Mouse (Mus musculus): ENCODE data around the gene Rbfox1. TPM values are rescaled to one million over a fixed set of nuclear protein-coding genes. Genes with fewer than 3 reads are reported as not detected.

Gene Rbfox1
- total and polyA plus RNA-seq, 3 experiments: not detected

DNA sequence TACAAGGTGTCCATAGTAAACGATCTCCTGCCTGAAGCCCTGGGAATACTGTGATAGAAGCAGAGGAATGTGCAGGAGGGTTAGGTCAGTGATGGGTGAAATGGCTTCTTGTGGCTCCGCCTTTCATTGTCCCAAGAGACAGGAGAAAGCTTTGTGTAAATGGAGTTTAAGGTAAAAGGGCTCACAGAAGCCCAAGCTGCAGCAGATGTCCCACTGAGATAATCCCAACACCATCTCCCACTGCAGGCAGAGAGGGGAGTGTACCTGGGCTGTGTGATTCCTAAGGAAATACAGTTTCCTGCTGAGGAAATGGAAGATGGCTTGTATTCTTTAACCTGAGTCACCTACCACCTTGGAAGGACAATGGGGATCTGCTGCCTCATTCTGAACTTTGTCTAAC, 529.7 kb downstream of the Rbfox1 start:
- Histone ChIP-seq H3K36me3 (ENCODE audit: control insufficient read depth in 1 of 2, insufficient read depth in 2 of 2, low read length in 2 of 2) (no peaks in the 10 kb centered on the region), H3K4me1 (ENCODE audit: control insufficient read depth in 1 of 2, insufficient read depth in 2 of 2, low read length in 2 of 2) (no peaks in the 10 kb centered on the region), H3K27ac (ENCODE audit: control insufficient read depth, low read depth, low read length) (no peak overlapping the region), H3K9me3 (replicated peaks; ENCODE audit: insufficient read depth, low read length) (no peaks in the 10 kb centered on the region), H3K9ac (ENCODE audit: control insufficient read depth, low read depth, low read length, poor library complexity, severe bottlenecking) (no peak overlapping the region), H3K79me2 (ENCODE audit: control insufficient read depth, insufficient read depth, low read length, poor library complexity) (no peaks in the 10 kb centered on the region), H3K4me3 (ENCODE audit: control insufficient read depth in 1 of 2, insufficient read depth in 1 of 2, low read depth in 2 of 2, low read length in 2 of 2) (no peak overlapping the region), H3K27me3 (ENCODE audit: control insufficient read depth in 1 of 2, insufficient read depth in 2 of 2, low read length in 2 of 2) (no peaks in the 10 kb centered on the region)
- TF ChIP-seq ZC3H11A (IDR thresholded peaks at IDR 0.05; ENCODE audit: low read depth, low read length) (no peak), CHD1 (IDR thresholded peaks at IDR 0.05; ENCODE audit: low read depth, low read length) (no peak)
- DNase-seq (ENCODE audit: low read depth, low spot score): no peak

DNA sequence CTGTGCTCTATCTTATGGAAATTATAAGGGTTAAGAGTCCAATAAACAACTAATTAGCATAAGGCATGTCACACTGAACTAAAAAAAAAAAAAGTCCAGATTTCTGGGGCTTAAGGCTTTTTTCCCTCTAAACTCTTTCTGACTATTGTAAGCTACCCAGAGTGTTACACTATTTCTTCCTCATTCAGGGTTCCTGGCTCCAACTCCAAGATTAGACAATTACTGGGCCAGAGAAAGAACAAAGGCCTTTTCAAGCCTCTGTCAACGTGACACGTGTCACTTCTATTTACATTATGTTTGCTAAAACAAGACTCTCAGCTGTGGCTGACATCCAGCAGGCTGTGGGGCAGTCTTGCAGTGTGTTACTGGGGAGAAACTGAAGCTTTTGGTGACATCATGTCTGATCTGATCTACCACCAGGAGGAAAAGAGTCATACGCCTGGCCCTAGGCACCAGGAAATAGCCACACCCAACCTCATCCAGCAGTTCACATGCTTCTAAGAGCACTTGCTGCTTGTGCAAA, 536.5 kb downstream of the Rbfox1 start:
- no peaks in the 10 kb centered on the region for H3K79me2 ChIP-seq (ENCODE audit: control insufficient read depth, insufficient read depth, low read length, poor library complexity)
- no peak for TF ChIP-seq NRF1 (IDR thresholded peaks at IDR 0.05; ENCODE audit: insufficient read depth, low read depth, low read length, poor library complexity, severe bottlenecking)
- TF ChIP-seq E2F4 (IDR thresholded peaks at IDR 0.05; ENCODE audit: borderline replicate concordance, low read depth, low read length): no peak
- no peak for TF ChIP-seq ZMIZ1 (IDR thresholded peaks at IDR 0.05; ENCODE audit: low read depth, low read length)
- TF ChIP-seq SMC3 (IDR thresholded peaks at IDR 0.05; ENCODE audit: low read depth, low read length): no peak
- H3K9me3 ChIP-seq (replicated peaks; ENCODE audit: insufficient read depth, low read length): no peaks in the 10 kb centered on the region
- H3K27me3 ChIP-seq (ENCODE audit: control insufficient read depth in 1 of 2, insufficient read depth in 2 of 2, low read length in 2 of 2): no peaks in the 10 kb centered on the region
- no peak overlapping the region for H3K9ac ChIP-seq (ENCODE audit: control insufficient read depth, low read depth, low read length, poor library complexity, severe bottlenecking)
- no peak for DNase-seq (ENCODE audit: low read depth, low spot score)
- H3K4me1 ChIP-seq (ENCODE audit: control insufficient read depth in 1 of 2, insufficient read depth in 2 of 2, low read length in 2 of 2): no peaks in the 10 kb centered on the region
- H3K4me3 ChIP-seq (ENCODE audit: control insufficient read depth in 1 of 2, insufficient read depth in 1 of 2, low read depth in 2 of 2, low read length in 2 of 2): no peak overlapping the region
- H3K36me3 ChIP-seq (ENCODE audit: control insufficient read depth in 1 of 2, insufficient read depth in 2 of 2, low read length in 2 of 2): no peaks in the 10 kb centered on the region
- H3K27ac ChIP-seq (ENCODE audit: control insufficient read depth, low read depth, low read length): no peak overlapping the region

DNA sequence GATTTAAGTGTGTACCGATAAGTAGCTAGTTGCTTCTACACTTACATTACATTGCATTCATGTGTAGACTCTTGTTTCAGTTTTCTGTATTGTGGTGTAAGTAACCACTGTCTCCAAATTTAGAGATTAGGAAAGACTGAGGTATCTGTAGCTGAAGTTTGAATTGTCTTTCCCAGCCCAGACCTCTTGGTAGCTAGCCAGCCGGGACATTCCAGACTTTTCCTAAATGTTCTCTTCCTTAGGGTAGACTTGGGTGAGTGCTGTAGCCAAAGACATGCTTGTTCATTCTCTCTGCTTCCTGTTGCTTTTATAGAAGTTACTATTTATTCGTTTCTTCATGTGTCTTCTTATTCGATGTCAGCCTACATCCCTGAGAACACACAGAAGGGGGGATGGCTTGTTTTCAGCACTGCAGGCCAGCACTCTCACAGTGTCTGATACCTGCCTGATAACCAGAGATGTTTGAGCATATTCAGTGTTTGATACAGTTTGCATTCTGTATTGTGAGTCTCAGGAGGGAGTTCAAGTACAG, 538.8 kb downstream of the Rbfox1 start:
- no peak overlapping the region for H3K4me3 ChIP-seq (ENCODE audit: control insufficient read depth in 1 of 2, insufficient read depth in 1 of 2, low read depth in 2 of 2, low read length in 2 of 2)
- no peak overlapping the region for H3K9ac ChIP-seq (ENCODE audit: control insufficient read depth, low read depth, low read length, poor library complexity, severe bottlenecking)
- no peak for DNase-seq (ENCODE audit: low read depth, low spot score)
- H3K27me3 ChIP-seq (ENCODE audit: control insufficient read depth in 1 of 2, insufficient read depth in 2 of 2, low read length in 2 of 2): no peaks in the 10 kb centered on the region
- no peaks in the 10 kb centered on the region for H3K9me3 ChIP-seq (replicated peaks; ENCODE audit: insufficient read depth, low read length)
- no peaks in the 10 kb centered on the region for H3K4me1 ChIP-seq (ENCODE audit: control insufficient read depth in 1 of 2, insufficient read depth in 2 of 2, low read length in 2 of 2)
- H3K27ac ChIP-seq (ENCODE audit: control insufficient read depth, low read depth, low read length): no peak overlapping the region
- H3K36me3 ChIP-seq (ENCODE audit: control insufficient read depth in 1 of 2, insufficient read depth in 2 of 2, low read length in 2 of 2): no peaks in the 10 kb centered on the region
- TF ChIP-seq SMC3 (IDR thresholded peaks at IDR 0.05; ENCODE audit: low read depth, low read length) (no peak), POLR2AphosphoS2 (IDR thresholded peaks at IDR 0.05; ENCODE audit: low read length) (no peak), ZC3H11A (IDR thresholded peaks at IDR 0.05; ENCODE audit: low read depth, low read length) (no peak), CHD1 (IDR thresholded peaks at IDR 0.05; ENCODE audit: low read depth, low read length) (no peak), UBTF (IDR thresholded peaks at IDR 0.05; ENCODE audit: borderline replicate concordance, insufficient read depth, low read depth, low read length) (no peak), HCFC1 (IDR thresholded peaks at IDR 0.05; ENCODE audit: low read depth, low read length) (no peak), TBP (IDR thresholded peaks at IDR 0.05; ENCODE audit: low read depth, low read length) (no peak), GABPA (IDR thresholded peaks at IDR 0.05; ENCODE audit: low read depth, low read length) (no peak), ZMIZ1 (IDR thresholded peaks at IDR 0.05; ENCODE audit: low read depth, low read length) (no peak), BHLHE40 (IDR thresholded peaks at IDR 0.05; ENCODE audit: borderline replicate concordance, low read depth, low read length) (no peak), ETS1 (IDR thresholded peaks at IDR 0.05; ENCODE audit: low read depth, low read length) (no peak), USF1 (IDR thresholded peaks at IDR 0.05; ENCODE audit: low read depth, low read length) (no peak), RAD21 (IDR thresholded peaks at IDR 0.05; ENCODE audit: low read depth, low read length) (no peak), GATA1 (IDR thresholded peaks at IDR 0.05; ENCODE audit: low read depth, low read length) (no peak), ZKSCAN1 (IDR thresholded peaks at IDR 0.05; ENCODE audit: low read depth, low read length) (no peak), USF2 (IDR thresholded peaks at IDR 0.05; ENCODE audit: borderline replicate concordance in 1 of 2, insufficient read depth in 1 of 2, low read depth in 1 of 2, low read length in 2 of 2) (no peak), MXI1 (IDR thresholded peaks at IDR 0.05; ENCODE audit: low read depth, low read length) (no peak)
- no peaks in the 10 kb centered on the region for H3K79me2 ChIP-seq (ENCODE audit: control insufficient read depth, insufficient read depth, low read length, poor library complexity)
